Mouse (Mus musculus) E14TG2a.4 (cell line): ENCODE results near the gene Slc12a3.

Experiments
- CTCF ChIP-seq: conservative IDR thresholded peaks from 2 replicates; pipeline ENCODE4 v1.5.1; 2014; ENCODE audit warnings: low read length
- POU5F1 ChIP-seq: IDR thresholded peaks from 2 replicates; pipeline ENCODE4 v1.6.1; 2014; ENCODE audit warnings: low read length, borderline replicate concordance

DNA sequence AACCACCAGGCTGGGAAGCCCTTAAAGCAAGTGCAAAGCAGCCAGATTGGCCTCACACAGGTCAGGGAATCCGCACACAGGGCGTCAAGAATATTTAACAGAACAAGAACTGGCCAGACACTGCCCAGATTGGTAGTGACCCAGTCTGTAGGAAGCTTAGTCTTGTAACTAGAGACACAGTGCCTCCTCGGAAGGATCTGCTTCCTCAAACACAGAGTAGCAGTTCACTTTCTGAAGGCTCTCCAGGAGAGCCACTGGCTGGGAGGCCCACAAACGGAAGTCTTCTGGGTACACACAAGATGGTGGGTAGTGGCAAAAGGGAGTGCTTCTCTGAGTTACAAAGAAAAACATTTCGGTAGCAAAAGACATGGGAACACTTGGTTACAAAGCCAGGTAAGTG lies 41.8 kb downstream of the Slc12a3 start:
- TF ChIP-seq CTCF (no peak), POU5F1 (no peak)
